ENCODE assay signal across 8 mouse cellular contexts in the genomic region with DNA sequence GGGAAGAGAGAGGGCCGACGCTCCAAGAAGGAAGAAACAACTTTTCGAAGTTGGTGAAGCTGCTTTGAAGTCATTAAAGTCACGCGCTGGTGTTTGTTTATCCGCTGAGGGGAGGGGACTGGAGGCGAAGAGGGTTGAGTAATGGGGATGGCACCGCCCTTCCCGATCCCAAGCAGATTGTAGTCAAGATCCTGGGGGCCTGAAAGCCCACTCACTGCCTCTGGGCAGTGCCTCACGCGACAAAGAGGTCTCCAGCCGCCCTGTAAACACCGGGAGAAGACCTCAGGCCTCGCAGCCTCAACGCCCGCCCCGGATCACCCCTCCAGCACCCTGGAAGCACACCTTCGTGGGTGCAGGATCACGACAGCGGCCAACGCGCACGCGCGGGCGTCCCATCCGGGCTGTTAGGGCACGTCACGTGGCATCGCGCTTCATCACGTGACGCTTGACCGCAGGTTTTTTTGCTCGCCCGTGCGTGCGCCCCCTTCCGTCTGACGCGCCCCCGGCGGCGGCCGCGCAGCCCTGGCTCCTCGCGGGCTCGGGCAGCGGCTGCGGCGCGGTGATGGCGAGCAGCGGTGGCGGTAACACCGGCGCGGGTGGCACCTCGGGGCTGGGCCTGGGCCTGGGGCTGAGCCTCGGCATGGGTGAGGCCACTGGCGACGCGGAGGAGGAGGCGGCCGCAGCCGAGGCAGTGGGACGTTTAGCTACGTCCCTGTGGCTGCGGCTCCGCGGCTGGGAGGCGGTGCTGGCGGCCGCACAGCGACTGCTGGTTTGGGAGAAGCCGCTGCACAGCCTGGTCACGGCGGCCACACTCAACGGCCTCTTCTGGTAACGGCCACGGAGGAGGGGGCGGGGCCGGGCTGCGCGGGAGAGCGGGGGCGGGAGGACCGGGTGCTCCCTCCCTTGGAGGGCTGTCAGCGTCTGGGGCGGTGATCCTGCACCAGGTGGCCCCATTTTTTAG. TPM values are rescaled to one million over a fixed set of nuclear protein-coding genes. Genes with fewer than 3 reads are reported as not detected.
DNase-seq lines count a peak whose midpoint lies in the region; ATAC-seq lines count a peak whose summit lies in the region.

Cnppd1 (minus strand) TSS at position 411 of the 961 bp plus-strand sequence.
Retreg2 (plus strand) TSS at position 478 of the 961 bp plus-strand sequence.

- peak within 1 kb of the TSS; percentile 99 for H3K27ac ChIP-seq in hindbrain, embryonic 15.5 days (replicated peaks)

- under 1% methylated on average over 87 of the region's 91 CpGs for WGBS in hindbrain, embryonic 15.5 days

- H3K9me3 ChIP-seq in hindbrain, embryonic 15.5 days = no peaks in the 10 kb centered on the region

- H3K4me1 ChIP-seq in hindbrain, embryonic 15.5 days (replicated peaks) = peaks cover 39% of the 10 kb centered on the region

- peak within 1 kb of the TSS; percentile 98 for H3K4me2 ChIP-seq in hindbrain, embryonic 15.5 days

- H3K36me3 ChIP-seq in hindbrain, embryonic 15.5 days = peaks cover 47% of the 10 kb centered on the region

- peak; percentile 93 for DNase-seq in R1 (ENCODE audit: low read depth, low spot score)
- peak; percentile 98 for DNase-seq in cerebellum, postnatal 25 days
- peak; percentile 95 to 96 for DNase-seq in frontal cortex, postnatal 36 days (ENCODE audit: low spot score in 2 of 2)
- peak; percentile 94 for DNase-seq in left cerebral cortex, adult 11 months (ENCODE audit: low spot score)
- peak; percentile 96 to 97 for DNase-seq in lung, postnatal 4 days
- DNase-seq in retina, postnatal 7 days (ENCODE audit: low read depth, low spot score) = peak; percentile 92
- DNase-seq in urinary bladder, adult 2 months (ENCODE audit: low spot score) = peak; percentile 99

- peak; percentile 90 for ATAC-seq in hindbrain, embryonic 15.5 days (ENCODE audit: low FRiP score, low read depth)

- no peaks in the 10 kb centered on the region for H3K27me3 ChIP-seq in hindbrain, embryonic 15.5 days

- H3K9ac ChIP-seq in hindbrain, embryonic 15.5 days = peak within 1 kb of the TSS; percentile 92

- peak within 1 kb of the TSS; percentile 90 for H3K4me3 ChIP-seq in hindbrain, embryonic 15.5 days

RNA-seq across cellular contexts. Expression of gene Cnppd1, which starts in this region (rescaled TPM):
- polyA plus RNA-seq in hindbrain, embryonic 15.5 days (2015; fragmentation: Nextera tagmentation; extraction: Ambion mirVana) = 48.2 and 52.3 TPM in 2 replicates
- polyA plus RNA-seq in urinary bladder, adult 2 months (2012; rRNA removed) = 50.8 and 51.7 TPM in 2 replicates

RNA-seq across cellular contexts. Expression of gene Retreg2, which starts in this region (rescaled TPM):
- polyA plus RNA-seq in hindbrain, embryonic 15.5 days (2015; fragmentation: Nextera tagmentation; extraction: Ambion mirVana) = 134 and 146 TPM in 2 replicates
- polyA plus RNA-seq in urinary bladder, adult 2 months (2012; rRNA removed) = 60.5 and 61.5 TPM in 2 replicates

Comparison
In these comparisons a context has a peak if more than half of its experiments do, and no peak if none do; other contexts are left out.
1. Peak in every context shown above with its lines: DNase-seq, ATAC-seq, H3K4me3 ChIP-seq and H3K27ac ChIP-seq.